Mouse (Mus musculus) embryonic fibroblast, embryonic 13.5 days (primary cell): Measurements from ENCODE around the gene Caprin1. TPM values are rescaled to one million over a fixed set of nuclear protein-coding genes. Genes with fewer than 3 reads are reported as not detected.

Experiments used
- H3K27ac ChIP-seq: 2 replicates; pipeline ENCODE4 v1.5.1; 2012; ENCODE audit warnings: low read length, control low read depth, inconsistent platforms; ENCODE audit not compliant: insufficient read depth
- H3K4me1 ChIP-seq: 2 replicates; pipeline ENCODE4 v1.6.1; 2011; ENCODE audit warnings: low read length; ENCODE audit not compliant: control insufficient read depth, insufficient read depth
- H3K4me3 ChIP-seq: 2 replicates; pipeline ENCODE4 v1.5.1; 2011; ENCODE audit warnings: mild to moderate bottlenecking, control low read depth, low read length; ENCODE audit not compliant: insufficient read depth
- CTCF ChIP-seq: IDR thresholded peaks from 2 replicates; pipeline ENCODE4 v1.5.1; 2011; ENCODE audit warnings: mild to moderate bottlenecking, control low read depth, low read length, moderate library complexity, borderline replicate concordance; ENCODE audit not compliant: insufficient read depth
- POLR2A ChIP-seq: IDR thresholded peaks from 2 replicates; pipeline ENCODE4 v1.6.1; 2011; ENCODE audit warnings: low read depth, mild to moderate bottlenecking, control low read depth, low read length, moderate library complexity
- polyA plus RNA-seq: library from polyadenylated mRNA; stranded (reverse); fragments of >200 nt; gene quantifications from 2 replicates; pipeline ENCODE4 v1.2.4, GENCODE M21; 2011; ENCODE audit warnings: low read depth; ENCODE audit not compliant: missing spikeins, insufficient read length

Gene Caprin1
- polyA plus RNA-seq, 1 experiment = 498 TPM

GRCm38 (mm10) chr2:103760421-103760820, 37.0 kb downstream of the Caprin1 start:
- peaks cover 4% of the 10 kb centered on the region; the same call in 1 of the 2 replicates for H3K4me1 ChIP-seq
- TF ChIP-seq POLR2A (no peak; the same call in 1 of the 2 replicates), CTCF (no peak)
- peak overlapping the region; percentile 54 for H3K4me3 ChIP-seq
- H3K27ac ChIP-seq = peak overlapping the region; percentile 5; the same call in 1 of the 2 replicates

DNA sequence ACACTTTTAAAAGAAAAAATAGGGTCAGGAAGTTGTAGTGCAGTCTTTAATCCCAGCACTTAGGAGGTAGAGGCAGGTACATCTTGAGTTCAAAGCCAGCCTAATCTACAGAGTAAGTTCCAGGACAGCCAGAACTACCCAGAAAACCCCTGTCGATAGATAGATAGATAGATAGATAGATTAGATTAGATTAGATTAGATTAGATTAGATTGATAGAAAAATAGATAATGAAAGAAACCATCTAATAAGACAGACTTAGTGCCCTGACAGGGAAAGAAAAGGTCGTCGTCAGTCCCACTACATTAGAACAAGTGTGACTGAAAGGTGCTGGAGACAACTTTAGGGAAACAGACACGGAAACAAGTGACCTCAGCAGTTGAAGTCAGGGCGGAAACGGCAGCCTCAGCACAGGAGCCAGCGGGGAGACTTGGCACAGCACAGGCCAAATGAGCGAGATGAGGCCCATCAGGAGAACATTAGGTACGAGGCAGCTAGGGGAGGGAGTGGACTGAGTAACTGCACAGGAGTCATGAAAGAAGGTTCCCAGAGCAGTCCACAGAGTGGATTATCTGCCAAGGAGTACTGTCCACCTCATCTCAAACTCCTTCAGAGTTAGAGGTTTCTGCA, 41.9 kb downstream of the Caprin1 start:
- Histone ChIP-seq H3K4me1 (no peaks in the 10 kb centered on the region), H3K27ac (no peak overlapping the region), H3K4me3 (no peak overlapping the region)
- TF ChIP-seq CTCF = no peak
- no peak for TF ChIP-seq POLR2A

GRCm38 (mm10) chr2:103754614-103755013, 42.8 kb downstream of the Caprin1 start:
- TF ChIP-seq CTCF (no peak), POLR2A (no peak)
- Histone ChIP-seq H3K4me1 (no peaks in the 10 kb centered on the region), H3K4me3 (no peak overlapping the region), H3K27ac (no peak overlapping the region)

DNA sequence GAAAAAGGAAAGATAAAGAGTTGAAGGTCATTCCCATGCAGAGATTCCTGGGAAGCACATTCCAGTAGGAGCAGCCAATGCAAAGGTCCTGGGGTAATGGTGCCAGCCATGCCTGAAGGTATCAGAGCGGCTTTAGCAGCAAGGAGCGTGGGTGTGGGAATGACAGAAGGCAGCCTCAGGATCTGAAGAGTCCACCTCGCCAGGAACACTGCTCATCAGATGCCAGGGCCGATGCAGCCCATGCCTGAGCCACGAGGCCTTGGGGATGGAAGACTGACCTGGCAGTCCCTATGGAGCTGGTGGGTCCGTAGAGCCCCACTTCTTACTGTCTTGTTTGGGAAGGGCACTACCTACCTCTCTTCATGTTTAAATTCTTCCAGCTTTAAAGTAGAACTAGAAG, 45.7 kb downstream of the Caprin1 start:
- no peak overlapping the region for H3K4me3 ChIP-seq
- TF ChIP-seq POLR2A (no peak), CTCF (no peak)
- no peak overlapping the region for H3K27ac ChIP-seq
- H3K4me1 ChIP-seq = no peaks in the 10 kb centered on the region

- Histone ChIP-seq H3K4me1 (no peaks in the 10 kb centered on the region), H3K4me3 (no peak overlapping the region), H3K27ac (no peak overlapping the region)
- TF ChIP-seq CTCF (no peak), POLR2A (no peak)
Measured at GRCm38 (mm10) chr2:103749091-103749490, 48.4 kb downstream of the Caprin1 start.

- TF ChIP-seq POLR2A (no peak), CTCF (no peak)
- H3K4me3 ChIP-seq = no peak overlapping the region
- H3K4me1 ChIP-seq = no peaks in the 10 kb centered on the region
- H3K27ac ChIP-seq = no peak overlapping the region
Measured at GRCm38 (mm10) chr2:103747891-103748290, 49.6 kb downstream of the Caprin1 start.

DNA sequence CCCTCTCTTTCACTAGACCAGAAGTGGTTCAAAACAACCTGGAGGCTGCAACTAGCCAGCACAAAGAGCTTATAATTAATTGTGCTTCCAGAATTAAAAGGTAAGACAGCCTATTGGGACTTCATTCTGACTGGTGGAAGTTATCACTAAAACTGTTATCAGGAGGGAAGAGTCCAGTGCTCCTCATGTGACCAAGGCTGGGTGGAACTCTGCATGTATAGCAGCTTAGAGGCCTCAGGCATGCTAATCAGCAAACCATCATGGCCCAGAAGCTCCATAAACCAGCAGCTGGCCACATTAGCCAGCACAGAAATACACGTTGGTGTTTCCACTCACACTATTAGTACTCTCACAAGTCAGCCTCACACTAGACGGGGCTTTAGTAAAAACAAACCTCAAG, 50.7 kb downstream of the Caprin1 start:
- no peaks in the 10 kb centered on the region for H3K4me1 ChIP-seq
- no peak overlapping the region for H3K4me3 ChIP-seq
- no peak overlapping the region for H3K27ac ChIP-seq
- TF ChIP-seq POLR2A (no peak), CTCF (no peak)

DNA sequence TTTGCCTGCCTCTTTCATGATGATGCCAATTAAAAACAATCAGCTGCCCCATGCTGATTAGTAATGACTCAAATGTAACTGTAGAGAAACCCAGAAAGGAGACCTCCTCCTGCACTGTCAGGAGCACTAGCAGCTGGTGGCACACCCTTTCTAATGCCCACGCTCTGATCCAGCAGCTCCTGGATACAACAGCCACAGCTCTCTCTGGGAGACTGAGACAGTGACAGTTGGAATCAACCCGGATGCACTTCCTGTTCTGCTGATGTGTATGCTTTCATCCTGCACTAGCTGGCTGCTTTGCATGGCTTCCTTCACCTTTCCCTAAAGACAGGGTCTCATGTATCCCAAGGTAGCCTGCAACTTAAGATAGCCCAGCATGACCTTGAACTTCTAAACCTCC, 51.4 kb downstream of the Caprin1 start:
- H3K27ac ChIP-seq = no peak overlapping the region
- H3K4me1 ChIP-seq = no peaks in the 10 kb centered on the region
- no peak for TF ChIP-seq POLR2A
- TF ChIP-seq CTCF = no peak
- no peak overlapping the region for H3K4me3 ChIP-seq

GRCm38 (mm10) chr2:103745481-103745880, 52.0 kb downstream of the Caprin1 start:
- Histone ChIP-seq H3K4me1 (no peaks in the 10 kb centered on the region), H3K4me3 (no peak overlapping the region), H3K27ac (no peak overlapping the region)
- TF ChIP-seq POLR2A (no peak), CTCF (no peak)

- Histone ChIP-seq H3K4me3 (no peak overlapping the region), H3K27ac (no peak overlapping the region), H3K4me1 (no peaks in the 10 kb centered on the region)
- TF ChIP-seq CTCF (peak; percentile 72), POLR2A (no peak)
Measured at GRCm38 (mm10) chr2:103743988-103744387, 53.5 kb downstream of the Caprin1 start.

DNA sequence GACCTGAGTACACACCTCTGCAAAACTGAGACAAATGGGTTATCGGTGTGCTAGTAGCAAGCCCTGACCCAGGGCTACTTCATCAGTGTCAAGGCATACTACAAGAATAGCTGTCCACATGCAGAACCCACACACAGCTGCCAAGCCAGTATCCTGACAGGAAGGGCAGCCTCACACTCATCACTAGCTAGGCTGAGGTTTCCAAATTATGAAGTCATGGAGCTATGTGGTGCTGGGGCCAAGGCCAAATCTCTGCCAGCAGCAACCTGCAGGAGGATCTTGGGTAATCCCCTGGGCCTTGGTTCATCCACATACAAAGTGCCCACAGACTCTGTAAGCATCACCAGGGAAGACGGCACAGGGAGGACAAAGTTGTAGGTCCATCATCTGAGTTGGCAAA, 53.9 kb downstream of the Caprin1 start:
- no peak overlapping the region for H3K4me3 ChIP-seq
- TF ChIP-seq CTCF = no peak
- no peak for TF ChIP-seq POLR2A

More for the DNA sequence above, 53.9 kb downstream of the Caprin1 start:
- Histone ChIP-seq H3K27ac (no peak overlapping the region), H3K4me1 (no peaks in the 10 kb centered on the region)
